Mouse (Mus musculus) adrenal gland, adult 18-20 months (tissue): ENCODE measurements at regions not wholly inside any gene's neighbourhood (a gene's known extent, or its start where the extent isn't known, plus 50 kb on each side); places are given as distances from the start of the nearest gene placed in this dataset.
A peak's percentile ranks its signal among the peaks of the same experiment; 100 is the strongest.

Source experiments
- DNase-seq, 2 experiments: peaks; one replicate each; pipeline ENCODE4 v3.0.0; 2021 to 2022; ENCODE audit warnings: low spot score in 2 of 2

DNA sequence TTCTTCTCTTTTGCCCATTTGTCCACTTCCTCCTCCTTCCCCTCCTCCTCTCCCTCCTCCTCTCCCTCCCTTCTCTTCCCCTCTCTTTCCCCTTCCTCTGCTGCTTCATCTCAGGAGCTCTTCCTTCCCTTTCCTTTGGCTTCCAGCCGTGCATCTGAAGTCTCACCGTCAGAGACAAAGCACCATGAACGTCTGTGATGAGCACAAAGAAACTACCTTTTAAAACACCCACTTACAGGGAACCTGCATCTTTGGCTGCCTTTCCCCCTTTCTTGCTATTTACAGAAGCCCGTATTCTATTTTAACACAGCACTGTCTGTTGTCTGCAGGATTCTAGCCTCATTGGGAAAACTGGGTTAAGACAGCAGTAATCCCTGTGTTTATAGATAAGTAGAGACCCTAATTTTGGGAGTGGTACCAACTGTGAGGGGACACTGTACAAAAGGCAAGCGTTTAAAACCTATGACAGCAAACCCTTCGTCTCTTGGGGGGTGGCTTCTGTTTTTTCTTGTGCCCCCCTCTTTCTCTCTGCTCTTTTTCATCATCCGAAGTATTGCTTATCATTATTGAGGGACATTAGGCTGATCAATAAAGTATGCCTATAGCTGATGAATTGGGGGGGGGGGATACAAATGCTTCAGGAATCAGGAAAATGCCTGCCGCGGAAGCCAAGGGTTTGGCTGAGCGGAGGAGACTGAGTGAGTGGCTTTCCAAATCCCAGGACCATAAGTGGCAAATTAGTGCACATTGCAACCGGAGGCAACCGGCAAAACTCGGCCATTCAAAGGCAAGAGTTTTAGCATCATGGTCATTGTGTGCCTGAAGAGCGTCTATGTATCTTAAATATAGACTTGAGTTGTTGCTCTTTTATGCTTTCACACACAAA, 417.0 kb upstream of the Ubash3b start:
- DNase-seq: no peak

DNA sequence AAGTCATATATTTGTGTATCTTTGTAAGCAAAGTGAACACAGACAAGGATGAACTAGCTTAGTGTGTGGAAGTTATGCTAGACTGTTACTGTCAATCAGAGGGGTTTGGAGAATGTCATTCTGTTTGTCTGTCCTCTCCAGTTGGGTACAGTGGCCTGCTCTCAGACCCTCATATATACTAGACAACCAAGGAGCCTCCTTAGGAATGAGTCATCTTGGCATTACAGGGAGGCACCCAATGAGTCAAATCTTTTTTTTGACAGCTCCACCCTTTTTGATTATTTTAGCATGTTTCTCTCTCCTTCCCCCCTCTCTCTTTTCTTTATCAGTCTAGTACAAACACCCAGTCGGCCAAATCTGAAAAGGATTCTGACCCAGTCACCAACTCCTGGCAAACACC, 416.3 kb upstream of the Ubash3b start:
- DNase-seq: no peak

DNA sequence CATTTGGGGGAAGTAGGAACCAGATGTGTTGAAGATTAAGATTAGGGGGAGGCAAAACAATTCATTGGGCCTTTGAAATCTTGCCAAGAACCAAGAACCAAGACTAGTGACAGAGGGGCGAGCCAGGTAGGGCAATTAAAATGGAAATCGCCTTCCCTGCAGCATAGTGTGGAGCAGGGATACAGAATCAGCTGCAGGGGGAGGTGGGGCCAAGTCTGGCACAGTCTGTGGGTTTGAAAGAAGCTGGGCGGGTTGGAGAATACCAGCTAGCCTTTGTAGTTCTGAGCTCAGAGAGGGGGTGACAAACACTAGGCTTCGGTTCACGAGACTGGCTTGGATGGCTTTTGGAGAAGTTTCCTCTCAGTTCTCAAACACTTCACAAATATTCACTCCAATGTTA, 414.3 kb upstream of the Ubash3b start:
- DNase-seq: no peak

GRCm38 (mm10) chr9:41570262-41570661, 408.8 kb upstream of the Ubash3b start:
- DNase-seq: no peak

DNA sequence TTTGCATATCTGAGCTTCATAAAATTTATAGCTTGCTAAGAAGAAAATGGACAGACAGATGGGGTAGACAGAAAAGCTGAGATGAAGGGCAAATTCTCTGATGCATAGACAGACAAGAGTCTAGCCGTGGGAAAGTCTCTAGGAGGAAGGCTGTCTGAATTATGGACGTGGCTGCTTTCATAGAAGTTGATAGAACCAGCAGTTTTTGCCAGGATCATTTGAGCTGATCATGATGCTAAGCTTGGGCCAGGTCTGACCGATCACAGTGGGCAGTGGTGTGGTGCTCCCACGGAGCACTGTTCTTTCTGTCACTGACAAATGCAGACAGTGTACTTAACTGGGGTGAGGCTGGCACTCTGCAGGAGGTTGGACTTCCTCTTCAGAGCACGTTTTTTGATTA, 405.0 kb upstream of the Ubash3b start:
- DNase-seq: no peak

DNA sequence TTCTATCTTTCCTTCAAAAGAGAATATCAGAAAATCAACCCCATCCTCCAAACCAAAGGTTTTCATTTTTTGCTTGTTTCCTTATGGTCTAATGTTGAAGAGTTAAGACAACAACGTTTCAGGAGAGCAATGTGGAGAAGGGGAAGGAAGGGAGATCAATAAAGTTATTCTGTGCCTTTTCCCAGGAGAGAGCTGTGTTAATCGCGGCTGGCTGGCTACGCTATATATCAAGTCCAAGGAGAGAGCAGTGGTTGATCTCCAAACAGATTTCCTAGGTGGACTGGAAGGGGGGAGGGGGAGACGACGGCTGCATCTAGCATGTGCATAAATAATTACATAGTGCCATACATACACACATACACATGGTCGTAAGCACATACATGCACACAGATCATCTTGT, 404.3 kb upstream of the Ubash3b start:
- DNase-seq: no peak

- no peak for DNase-seq
Measured at GRCm38 (mm10) chr9:41563376-41563775, 401.9 kb upstream of the Ubash3b start.

GRCm38 (mm10) chr9:41558456-41558855, 397.0 kb upstream of the Ubash3b start:
- no peak for DNase-seq

DNA sequence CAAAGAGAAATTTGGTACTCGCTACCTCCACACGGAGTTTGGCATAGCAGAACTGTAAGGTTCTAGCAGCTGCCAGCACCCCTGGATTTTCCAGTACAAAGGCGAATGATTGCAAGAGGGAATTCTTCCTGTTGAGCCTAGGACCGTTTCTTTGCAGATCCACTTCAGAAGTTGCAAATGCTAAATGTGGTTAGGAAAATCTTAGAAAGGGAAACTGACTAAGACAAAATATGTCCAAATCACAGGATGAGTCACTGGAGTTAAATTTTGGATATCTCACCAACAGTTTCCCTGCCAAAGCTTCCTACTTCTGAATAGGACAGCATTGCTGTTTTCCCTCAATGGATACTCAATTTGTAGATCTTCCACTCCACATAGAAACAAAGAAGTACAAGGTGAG, 395.4 kb upstream of the Ubash3b start:
- DNase-seq: no peak

DNA sequence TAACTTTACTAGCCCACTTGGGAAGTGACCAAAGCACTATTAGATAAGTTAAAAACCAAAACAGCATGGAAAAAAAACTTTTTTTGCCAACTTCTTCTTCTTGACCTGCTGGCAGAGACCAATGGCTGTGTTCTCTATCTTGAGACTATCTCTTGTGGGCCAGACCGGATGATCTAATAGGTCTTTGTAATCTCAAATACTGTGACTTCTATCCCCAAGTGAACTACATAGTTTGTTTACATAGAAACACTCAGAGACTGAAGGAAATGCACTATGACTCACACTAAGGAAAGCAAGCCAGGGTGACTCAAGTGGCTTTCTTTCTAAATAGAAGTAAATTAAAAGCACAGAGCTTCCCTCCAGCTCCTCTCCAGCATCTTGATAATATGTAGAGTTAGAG, 384.3 kb upstream of the Ubash3b start:
- no peak for DNase-seq

- no peak for DNase-seq
Measured at GRCm38 (mm10) chr9:41542511-41542910, 381.0 kb upstream of the Ubash3b start.

GRCm38 (mm10) chr9:41541327-41541726, 379.8 kb upstream of the Ubash3b start:
- no peak for DNase-seq

GRCm38 (mm10) chr9:41532786-41533185, 371.3 kb upstream of the Ubash3b start:
- no peak for DNase-seq

DNA sequence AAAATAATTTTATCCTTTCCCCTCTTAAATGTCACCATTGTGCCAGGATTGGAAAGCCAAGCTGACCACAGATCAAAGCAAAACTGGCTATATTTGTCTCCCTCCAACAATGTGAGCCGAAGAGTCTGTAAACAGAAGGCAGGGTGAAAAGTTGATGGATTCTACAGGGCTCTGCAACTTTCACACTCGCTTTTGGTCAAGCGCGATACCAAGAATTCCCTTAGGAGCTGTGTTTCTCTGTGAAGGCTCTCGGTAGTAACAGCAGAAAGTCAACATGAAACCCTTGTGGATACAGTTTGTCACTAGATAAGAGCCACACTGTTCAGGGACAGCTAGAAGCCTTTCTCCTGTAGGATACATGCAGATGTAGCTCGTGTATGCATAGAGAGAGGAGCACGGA, 370.8 kb upstream of the Ubash3b start:
- DNase-seq: no peak

GRCm38 (mm10) chr9:41531596-41531995, 370.1 kb upstream of the Ubash3b start:
- DNase-seq: no peak

- DNase-seq: peak in 1 of 2 experiments; percentile 8
Measured at GRCm38 (mm10) chr9:41526126-41526525, 364.6 kb upstream of the Ubash3b start.

- DNase-seq: no peak
Measured at GRCm38 (mm10) chr9:41525534-41525933, 364.0 kb upstream of the Ubash3b start.

- DNase-seq: no peak
Measured at GRCm38 (mm10) chr9:41524591-41524990, 363.1 kb upstream of the Ubash3b start.

DNA sequence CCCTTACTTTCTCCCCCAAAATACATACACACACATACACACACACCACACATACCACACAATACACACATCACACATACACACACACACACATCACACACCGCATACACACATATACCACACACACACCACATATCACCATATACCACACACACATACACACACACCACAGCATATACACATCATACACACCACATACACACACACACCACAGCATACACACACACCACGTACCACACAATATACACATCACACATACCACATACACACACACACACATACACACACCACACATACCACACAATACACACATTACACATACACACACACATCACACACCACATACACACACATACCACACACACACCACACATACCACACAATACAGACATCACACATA, 362.5 kb upstream of the Ubash3b start:
- no peak for DNase-seq

DNA sequence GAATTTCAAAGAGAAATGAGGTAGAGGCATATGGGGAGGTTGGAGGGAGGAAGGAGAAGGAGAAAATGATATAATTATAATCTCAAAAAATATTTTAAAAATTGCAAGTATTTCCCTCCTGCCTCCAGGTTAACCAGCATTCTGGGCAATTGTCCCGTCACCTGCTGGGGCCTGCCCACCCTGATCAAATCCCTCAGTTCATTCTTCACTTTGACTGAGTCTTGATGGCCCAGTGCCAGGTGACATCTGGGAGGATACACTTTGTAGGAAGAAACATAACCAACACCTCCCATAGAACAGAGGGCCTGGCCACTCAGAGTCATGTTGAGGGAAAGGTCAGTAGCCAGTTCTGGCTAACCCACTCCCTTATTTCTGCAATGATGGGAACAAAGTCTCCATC, 360.8 kb upstream of the Ubash3b start:
- no peak for DNase-seq

DNA sequence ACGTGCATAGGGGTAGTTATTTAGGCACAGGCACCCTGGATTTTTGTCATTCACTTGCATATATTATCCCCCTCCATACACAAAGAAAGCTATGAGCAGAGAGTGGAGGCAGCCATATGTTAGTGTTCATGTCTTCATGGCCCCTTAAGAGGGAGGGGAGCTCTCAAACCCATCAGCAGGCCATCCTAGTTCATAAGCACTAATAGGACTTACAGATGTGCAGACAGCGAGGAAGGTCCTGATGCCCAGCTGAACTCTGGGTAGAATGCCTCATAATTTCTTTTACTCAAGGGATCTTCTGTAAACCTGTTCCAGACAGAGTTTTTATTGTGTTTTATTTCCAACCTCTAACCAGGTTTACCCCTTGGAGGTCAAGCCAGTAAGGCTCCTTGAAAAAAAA, 356.3 kb upstream of the Ubash3b start:
- no peak for DNase-seq

- DNase-seq: no peak
Measured at GRCm38 (mm10) chr9:41517053-41517696, 355.7 kb upstream of the Ubash3b start.

DNA sequence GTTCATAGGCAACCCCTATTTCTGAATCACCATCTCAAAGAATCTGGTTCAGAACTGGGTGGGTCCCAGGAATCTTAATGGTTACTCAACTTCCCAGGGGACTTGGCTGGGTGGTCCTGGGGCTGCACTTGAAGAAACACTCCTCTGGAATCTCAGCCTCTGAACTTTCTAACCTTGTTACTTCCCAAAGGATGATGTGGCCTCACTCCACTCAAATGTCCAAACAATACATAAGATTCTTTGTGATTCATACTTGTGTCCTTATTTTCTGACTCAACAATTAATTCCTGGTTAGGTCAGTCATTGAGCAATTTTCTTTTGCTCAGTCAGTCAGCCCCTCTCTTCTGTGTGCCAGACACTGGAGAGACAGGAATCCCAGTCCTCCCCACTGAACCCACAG, 353.7 kb upstream of the Ubash3b start:
- no peak for DNase-seq
